Mouse (Mus musculus) heart, embryonic 16.5 days (tissue): ENCODE results near the gene Rel. TPM values are rescaled to one million over a fixed set of nuclear protein-coding genes. Genes with fewer than 3 reads are reported as not detected.

Experiments
- ATAC-seq: fragments of 200-750 bp; cut with Nextera tagmentation; replicated peaks from 2 replicates; pipeline ENCODE4 v1.8.0; 2017; ENCODE audit warnings: moderate number of reproducible peaks; ENCODE audit not compliant: insufficient read depth, low FRiP score; ENCODE audit errors: extremely low read depth
- H3K27ac ChIP-seq: fragments of 300-500 bp; sonication (generic); 2 replicates; pipeline ENCODE4 v1.5.1; 2014; ENCODE audit warnings: mild to moderate bottlenecking, low read length, control low read depth, moderate library complexity
- H3K27me3 ChIP-seq: fragments of 300-500 bp; sonication (generic); 2 replicates; pipeline ENCODE4 v1.6.1; 2014; ENCODE audit warnings: low read length, mixed read lengths; ENCODE audit not compliant: control insufficient read depth, insufficient read depth
- H3K36me3 ChIP-seq: fragments of 300-500 bp; sonication (generic); 2 replicates; pipeline ENCODE4 v1.6.1; 2014; ENCODE audit not compliant: control insufficient read depth, insufficient read depth
- H3K4me1 ChIP-seq: fragments of 300-500 bp; sonication (generic); 2 replicates; pipeline ENCODE4 v1.6.1; 2014; ENCODE audit warnings: low read length, mixed read lengths; ENCODE audit not compliant: control insufficient read depth, insufficient read depth
- H3K4me2 ChIP-seq: fragments of 300-500 bp; sonication (generic); 2 replicates; pipeline ENCODE4 v1.6.1; 2014; ENCODE audit warnings: low read depth, mild to moderate bottlenecking, control low read depth, low read length
- H3K4me3 ChIP-seq: fragments of 300-500 bp; sonication (generic); 2 replicates; pipeline ENCODE4 v1.5.1; 2014; ENCODE audit warnings: mild to moderate bottlenecking, control low read depth, low read length
- H3K9ac ChIP-seq: fragments of 300-500 bp; sonication (generic); 2 replicates; pipeline ENCODE4 v1.6.1; 2014; ENCODE audit warnings: low read length, control low read depth
- H3K9me3 ChIP-seq: fragments of 300-500 bp; sonication (generic); replicated peaks from 2 replicates; pipeline ENCODE4 v1.6.1; 2016; ENCODE audit warnings: low read length; ENCODE audit not compliant: control insufficient read depth
- WGBS: fragments of 180-500 bp; shearing (Covaris S2); extraction: QIAGEN DNeasy Blood & Tissue Kit; methylation state at CpG from one replicate; pipeline ENCODE4 v1.1.7; 2014; 5-methylcytosine and 5-hydroxymethylcytosine counted together
- polyA plus RNA-seq: library from polyadenylated mRNA; unstranded; fragments of >200 nt; fragmentation: Nextera tagmentation; extraction: Ambion mirVana; gene quantifications from 2 replicates; pipeline ENCODE4 v1.2.1, GENCODE M21; 2015

The Rel gene
- polyA plus RNA-seq, 1 experiment from 2014 or later = 1.6 TPM

DNA sequence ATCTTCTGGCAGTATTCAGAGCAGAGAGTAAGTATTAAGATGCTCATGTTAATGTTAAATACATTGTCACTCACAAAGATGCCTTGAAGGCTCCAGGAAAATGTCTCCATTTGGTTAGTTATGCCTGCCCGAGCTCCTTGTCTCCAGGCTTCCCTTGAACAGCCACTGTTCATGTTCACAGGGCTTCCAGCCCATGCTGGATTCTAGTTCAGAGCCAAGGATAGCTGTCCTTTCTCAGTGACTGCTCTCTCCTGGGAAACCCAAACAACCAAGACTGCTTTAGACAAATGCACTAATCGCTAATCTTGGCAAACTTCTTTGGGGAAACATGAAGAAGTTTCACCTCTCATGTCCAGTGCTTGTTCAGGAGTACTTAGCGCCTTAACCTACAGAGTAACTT is 58.5 kb downstream of the Rel start:
- H3K4me1 ChIP-seq = no peaks in the 10 kb centered on the region
- no peak overlapping the region for H3K4me3 ChIP-seq
- 97% methylated on average over 3 of the region's 3 CpGs for WGBS
- H3K9ac ChIP-seq = no peak overlapping the region
- no peak for ATAC-seq
- no peaks in the 10 kb centered on the region for H3K9me3 ChIP-seq
- no peak overlapping the region for H3K27ac ChIP-seq
- no peaks in the 10 kb centered on the region for H3K27me3 ChIP-seq
- H3K36me3 ChIP-seq = peaks cover 53% of the 10 kb centered on the region
- no peak overlapping the region for H3K4me2 ChIP-seq

DNA sequence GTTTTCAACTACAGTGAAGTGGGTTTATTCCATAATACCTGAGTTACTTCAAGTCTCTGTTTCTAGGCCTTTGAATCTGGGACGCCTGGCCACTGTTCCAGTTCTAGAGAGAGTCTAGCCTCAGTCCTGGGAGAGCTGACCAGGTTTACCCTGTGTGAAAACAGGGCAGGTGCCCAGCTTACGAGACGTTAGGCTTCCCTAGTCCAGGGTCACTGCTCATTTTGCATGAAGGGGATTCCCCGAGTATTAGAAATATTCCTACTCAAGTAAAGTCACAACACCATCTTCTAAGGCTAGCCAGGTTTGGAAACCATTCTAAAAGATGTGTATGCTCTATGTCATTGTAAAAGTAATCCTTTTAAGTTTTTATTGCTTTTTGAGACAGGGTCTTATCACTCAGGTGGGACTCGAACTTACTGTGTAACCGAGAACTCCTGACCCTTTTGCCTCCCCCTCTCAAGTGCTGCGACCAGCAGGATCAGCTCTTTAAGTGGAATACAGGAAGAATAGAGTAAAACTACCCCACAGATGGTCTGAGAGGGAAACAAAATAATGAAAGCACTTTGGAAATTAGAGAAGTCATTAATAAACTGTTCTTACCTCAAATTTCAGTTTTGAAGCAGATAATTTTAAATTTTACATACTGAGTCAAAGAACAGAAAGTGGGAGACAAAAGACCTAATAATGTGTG is 66.0 kb downstream of the Rel start:
- Histone ChIP-seq H3K9ac (no peak overlapping the region), H3K27me3 (no peaks in the 10 kb centered on the region), H3K4me1 (no peaks in the 10 kb centered on the region), H3K36me3 (peaks cover 22% of the 10 kb centered on the region), H3K4me3 (no peak overlapping the region), H3K27ac (no peak overlapping the region), H3K9me3 (no peaks in the 10 kb centered on the region), H3K4me2 (no peak overlapping the region)
- 85% methylated on average over 7 of the region's 7 CpGs for WGBS
- no peak for ATAC-seq

DNA sequence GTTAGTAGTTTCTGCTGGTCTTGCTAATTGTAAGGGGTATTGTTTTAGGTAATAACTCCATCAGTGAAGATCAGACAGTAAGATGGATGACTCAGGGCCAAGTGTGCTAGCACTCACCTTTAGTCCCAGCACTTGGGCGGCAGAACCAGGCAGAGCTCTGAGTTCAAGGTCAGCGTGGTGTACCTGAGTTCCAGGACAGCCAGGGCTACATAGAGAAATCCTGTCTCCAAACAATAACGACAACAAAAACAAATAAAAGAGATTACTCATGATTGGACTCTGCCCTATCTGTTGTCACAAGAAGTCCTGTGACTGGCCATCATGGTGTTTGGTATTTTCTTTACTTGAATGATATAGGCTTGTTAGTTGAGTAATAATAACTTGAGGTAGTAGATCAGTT is 68.9 kb downstream of the Rel start:
- no peak for ATAC-seq
- no peak overlapping the region for H3K27ac ChIP-seq
- 90% methylated on average over 3 of the region's 3 CpGs for WGBS
- H3K9ac ChIP-seq = no peak overlapping the region
- no peaks in the 10 kb centered on the region for H3K9me3 ChIP-seq
- H3K27me3 ChIP-seq = no peaks in the 10 kb centered on the region
- peaks cover 8% of the 10 kb centered on the region for H3K36me3 ChIP-seq
- no peak overlapping the region for H3K4me3 ChIP-seq
- H3K4me2 ChIP-seq = no peak overlapping the region
- no peaks in the 10 kb centered on the region for H3K4me1 ChIP-seq

DNA sequence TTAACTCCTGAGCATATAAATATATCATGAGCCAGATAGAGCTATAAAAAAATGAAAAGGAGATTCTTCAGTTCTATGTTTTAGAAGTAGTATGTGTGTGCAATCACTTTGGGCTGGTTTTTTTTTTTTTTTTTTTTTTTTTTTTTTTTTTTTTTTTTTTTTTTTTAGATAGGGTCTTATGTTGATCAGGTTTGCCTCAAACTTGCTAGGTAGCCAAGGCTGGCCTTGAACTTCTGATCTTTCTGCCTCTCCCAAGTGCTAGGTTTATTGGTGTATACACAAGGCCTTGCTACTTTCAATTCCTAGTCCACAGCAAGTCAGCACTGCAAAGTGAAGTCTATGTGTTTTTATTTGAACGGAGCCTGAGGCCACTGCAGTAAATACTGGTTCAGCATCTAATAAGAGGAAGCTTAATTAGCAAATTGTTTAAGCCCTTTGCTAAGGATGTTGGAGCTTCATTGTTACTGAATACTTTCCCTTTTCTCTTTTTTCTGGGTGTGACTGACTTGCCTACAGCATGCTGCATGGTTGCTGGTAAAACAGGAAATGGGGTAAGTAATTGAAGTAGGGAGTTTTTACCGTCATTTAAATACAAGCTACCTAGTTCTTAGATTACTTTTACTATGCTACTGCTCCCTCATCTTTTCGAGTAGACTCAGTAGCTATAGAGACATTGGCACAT is 71.2 kb downstream of the Rel start:
- Histone ChIP-seq H3K9me3 (no peaks in the 10 kb centered on the region), H3K4me2 (no peak overlapping the region), H3K4me3 (no peak overlapping the region), H3K9ac (no peak overlapping the region), H3K27me3 (no peaks in the 10 kb centered on the region), H3K36me3 (peaks cover 5% of the 10 kb centered on the region; the same call in 1 of the 2 replicates), H3K27ac (no peak overlapping the region), H3K4me1 (no peaks in the 10 kb centered on the region)
- WGBS = 68% methylated on average over 3 of the region's 3 CpGs
- ATAC-seq = no peak

DNA sequence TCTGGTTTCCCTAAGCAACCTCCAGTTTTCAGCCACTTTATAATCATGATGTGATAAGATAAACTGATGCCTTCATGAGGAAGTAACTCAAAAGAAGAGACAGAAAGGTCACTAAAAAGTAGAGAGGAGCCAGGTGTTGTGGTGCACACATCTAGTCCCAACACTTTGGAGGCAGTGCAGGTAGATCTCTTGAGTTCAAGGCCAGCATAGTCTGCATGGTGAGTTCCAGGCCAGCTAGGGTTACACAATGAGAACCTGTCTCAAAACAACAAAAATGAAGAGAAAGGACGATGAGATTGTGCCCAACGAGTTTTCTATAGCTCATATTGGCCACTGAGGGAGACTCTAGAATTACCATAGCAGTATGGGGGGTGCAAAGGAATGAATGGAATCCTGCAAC is 72.2 kb downstream of the Rel start:
- ATAC-seq = no peak
- Histone ChIP-seq H3K36me3 (peaks cover 3% of the 10 kb centered on the region; the same call in 1 of the 2 replicates), H3K9ac (no peak overlapping the region), H3K4me1 (no peaks in the 10 kb centered on the region), H3K27ac (no peak overlapping the region), H3K4me2 (no peak overlapping the region), H3K4me3 (no peak overlapping the region), H3K27me3 (no peaks in the 10 kb centered on the region), H3K9me3 (no peaks in the 10 kb centered on the region)
- WGBS = 80% methylated on average over 2 of the region's 2 CpGs

DNA sequence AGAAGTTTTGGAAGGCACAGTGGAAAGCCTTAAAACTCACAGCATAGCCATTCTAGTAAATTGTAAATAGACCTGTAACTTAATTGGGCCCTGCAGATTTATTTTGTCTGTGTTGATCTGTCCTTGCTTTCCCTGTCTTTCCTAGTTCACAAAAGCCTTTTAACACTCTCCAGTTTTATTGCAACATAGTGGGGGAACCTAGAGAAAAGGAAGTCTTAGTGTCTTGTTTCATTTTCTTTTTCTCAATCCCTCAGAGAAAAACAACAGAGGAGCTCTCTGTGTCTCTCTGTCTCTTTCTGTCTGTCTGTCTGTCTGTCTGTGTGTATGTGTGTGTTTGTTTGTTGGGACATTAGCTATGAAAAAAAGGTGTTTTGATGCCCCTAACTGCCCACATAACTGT is 74.9 kb downstream of the Rel start:
- H3K27ac ChIP-seq = no peak overlapping the region
- no peaks in the 10 kb centered on the region for H3K4me1 ChIP-seq
- no peaks in the 10 kb centered on the region for H3K9me3 ChIP-seq
- ATAC-seq = no peak
- no peak overlapping the region for H3K9ac ChIP-seq
- H3K27me3 ChIP-seq = no peaks in the 10 kb centered on the region
- no peak overlapping the region for H3K4me2 ChIP-seq
- H3K36me3 ChIP-seq = no peaks in the 10 kb centered on the region
- H3K4me3 ChIP-seq = no peak overlapping the region

DNA sequence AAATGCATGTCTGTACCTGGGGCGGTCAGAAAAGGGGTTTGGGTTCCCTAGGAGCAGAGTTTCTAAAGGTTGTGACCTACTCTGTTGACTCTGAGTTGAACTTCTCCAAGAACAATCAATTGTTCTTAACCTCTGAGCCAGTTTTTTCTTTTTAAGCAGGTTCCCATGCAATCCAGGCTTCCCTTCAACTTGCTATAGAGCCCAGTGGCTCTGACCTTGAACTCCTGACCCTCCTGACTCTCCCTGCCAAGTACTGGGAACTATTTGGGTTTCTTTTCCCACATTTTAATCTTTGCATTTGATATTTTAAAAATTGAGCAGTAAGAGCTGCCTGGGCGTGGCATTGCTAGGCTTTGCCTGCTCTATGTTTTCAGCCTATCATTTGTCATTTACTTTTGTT is 77.5 kb downstream of the Rel start:
- Histone ChIP-seq H3K27ac (no peak overlapping the region), H3K4me2 (no peak overlapping the region), H3K4me3 (no peak overlapping the region), H3K27me3 (no peaks in the 10 kb centered on the region), H3K4me1 (no peaks in the 10 kb centered on the region), H3K9ac (no peak overlapping the region), H3K9me3 (no peaks in the 10 kb centered on the region), H3K36me3 (no peaks in the 10 kb centered on the region; the same call in 1 of the 2 replicates)
- 91% methylated on average over 2 of the region's 2 CpGs for WGBS
- ATAC-seq = no peak

DNA sequence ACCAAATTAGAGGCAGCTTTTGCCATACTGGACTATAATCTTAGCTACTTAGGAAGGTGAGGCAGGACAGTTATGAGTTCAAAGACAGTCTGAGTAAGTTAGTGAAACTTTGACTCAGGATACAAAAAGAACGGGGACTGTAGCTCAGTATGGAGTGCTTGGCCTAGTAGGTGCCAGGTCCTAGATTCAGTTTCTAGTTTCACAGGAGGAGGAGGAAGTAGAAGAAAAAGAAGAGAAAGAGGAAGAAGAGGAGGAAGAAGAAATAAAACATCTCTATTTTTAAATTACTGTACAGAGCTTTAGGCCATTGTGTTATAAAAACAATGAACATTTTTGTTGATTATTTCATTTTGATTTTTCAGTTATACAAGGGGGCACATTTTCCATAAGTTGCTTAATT is 82.7 kb downstream of the Rel start:
- no peak overlapping the region for H3K9ac ChIP-seq
- H3K36me3 ChIP-seq = no peaks in the 10 kb centered on the region; the same call in 1 of the 2 replicates
- H3K4me3 ChIP-seq = no peak overlapping the region
- H3K4me1 ChIP-seq = no peaks in the 10 kb centered on the region
- ATAC-seq = no peak
- H3K27ac ChIP-seq = no peak overlapping the region
- no peaks in the 10 kb centered on the region for H3K9me3 ChIP-seq
- no peaks in the 10 kb centered on the region for H3K27me3 ChIP-seq
- H3K4me2 ChIP-seq = no peak overlapping the region
- WGBS = 86% methylated on average over 1 of the region's 1 CpGs
